Mouse (Mus musculus) embryo, embryonic 9.5 days (tissue): ENCODE data around the gene Actbl2.

ENCODE experiments used
- DNase-seq: peaks from one replicate; pipeline ENCODE4 v3.0.0-alpha.2; 2017; ENCODE audit errors: extremely low spot score

Gene Actbl2

GRCm38 (mm10) chr13:111254713-111255112, at the start of gene Actbl2:
TSS of gene Actbl2 (plus strand) at chr13:111255013.
- DNase-seq = no peak

GRCm38 (mm10) chr13:111210649-111211378, 44.0 kb upstream of the Actbl2 start:
- no peak for DNase-seq

DNA sequence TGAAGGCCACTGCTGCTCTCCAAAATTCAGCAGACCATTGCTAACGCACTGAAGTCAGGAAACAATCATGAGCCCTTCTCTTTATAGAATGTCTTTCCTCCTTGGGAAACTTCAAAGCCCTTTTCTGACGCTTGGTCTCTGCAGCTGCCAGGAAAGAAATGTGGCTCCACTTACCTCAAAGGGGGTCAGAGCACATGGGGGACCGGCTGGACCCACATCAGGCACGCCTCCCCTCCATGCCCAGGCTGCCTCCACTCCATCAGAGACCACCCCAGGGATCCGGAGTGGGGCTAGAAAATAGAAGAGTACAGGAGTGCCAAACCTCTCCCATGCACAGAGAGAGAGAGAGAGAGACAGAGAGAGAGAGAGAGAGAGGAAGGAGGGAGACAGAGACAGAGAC, 26.0 kb upstream of the Actbl2 start:
- no peak for DNase-seq

DNA sequence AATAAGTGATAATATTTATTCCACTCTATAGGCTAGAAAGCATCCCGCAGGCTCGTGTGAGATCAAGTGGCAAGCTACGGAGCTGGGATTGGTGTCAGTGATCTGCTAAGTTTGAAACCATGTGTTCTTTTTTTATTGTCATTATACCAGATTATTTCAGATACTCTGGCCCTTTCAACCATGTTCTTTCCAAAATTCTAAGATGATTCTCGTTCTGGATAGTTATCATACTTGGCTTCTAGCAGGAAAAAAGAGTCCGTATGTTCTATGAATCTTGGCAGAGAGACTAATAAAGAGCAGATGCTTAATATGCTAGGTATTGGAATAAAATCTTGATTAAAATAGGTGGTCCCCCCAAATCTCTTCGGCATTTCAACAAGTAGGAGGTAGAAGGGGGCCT, 25.3 kb upstream of the Actbl2 start:
- no peak for DNase-seq

GRCm38 (mm10) chr13:111232416-111232815, 22.4 kb upstream of the Actbl2 start:
- DNase-seq = no peak

- no peak for DNase-seq
These were observed 21.5 kb upstream of the Actbl2 start for GRCm38 (mm10) chr13:111233356-111233755.

DNA sequence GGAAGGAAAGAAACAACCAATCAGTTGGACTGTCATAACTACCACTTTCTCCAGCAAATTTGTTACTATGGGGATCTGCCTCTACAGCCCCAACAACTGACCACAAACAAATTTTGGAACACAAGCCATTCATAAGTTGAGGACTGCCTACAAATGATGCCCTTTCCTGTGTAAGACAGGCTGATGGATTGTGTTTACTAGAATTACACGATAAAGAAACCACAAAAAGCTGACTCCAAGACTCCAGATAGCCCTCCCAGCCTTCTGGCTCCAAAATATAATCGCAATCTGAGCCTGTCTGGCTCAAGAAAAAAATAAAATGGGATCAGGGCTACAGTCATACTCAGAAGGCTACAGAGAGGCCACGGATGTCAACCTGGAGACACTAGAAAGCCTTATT, 20.2 kb upstream of the Actbl2 start:
- DNase-seq = no peak

DNA sequence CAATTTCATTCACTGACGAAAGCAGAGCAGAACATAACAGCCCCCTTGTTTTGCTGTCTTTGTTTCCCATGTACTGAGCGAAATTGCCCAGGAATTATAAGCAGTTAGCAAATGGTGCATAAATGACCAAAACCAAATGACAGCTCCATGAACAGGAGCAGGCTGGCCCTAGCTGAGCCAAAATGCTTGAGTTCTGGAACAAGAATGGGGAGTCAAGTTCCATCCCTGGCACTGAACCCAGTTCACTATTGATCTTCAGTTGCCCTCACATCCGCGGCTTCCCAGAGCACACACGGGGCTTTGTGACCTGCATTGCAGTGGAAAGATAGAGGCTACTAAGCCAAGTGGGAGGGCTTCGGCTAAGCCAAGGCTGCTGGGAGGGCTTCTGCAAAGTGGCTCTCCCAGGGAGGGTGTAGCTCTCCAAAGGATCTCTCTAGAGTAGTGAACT, 19.1 kb upstream of the Actbl2 start:
- DNase-seq = no peak

DNA sequence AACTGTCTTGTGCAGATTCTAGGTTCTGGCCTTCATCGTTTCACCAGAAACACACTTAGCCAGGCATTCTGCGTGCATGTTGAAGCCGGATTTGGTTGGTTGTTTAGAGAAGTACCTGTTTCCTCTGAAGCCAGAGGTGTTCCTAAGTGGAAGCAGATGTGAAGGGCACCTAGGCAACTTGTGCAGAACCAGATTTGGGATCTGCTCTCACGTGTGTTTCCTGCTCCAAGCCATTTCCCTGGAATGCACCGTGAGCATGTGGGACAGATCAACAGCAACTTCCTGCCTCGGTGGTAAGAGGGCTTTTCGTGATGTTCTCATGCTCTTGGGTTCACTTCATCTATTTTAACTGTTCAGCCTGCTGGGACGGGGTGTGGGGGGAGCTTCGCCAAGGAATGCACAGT, 18.4 kb upstream of the Actbl2 start:
- DNase-seq = no peak

GRCm38 (mm10) chr13:111237296-111237695, 17.5 kb upstream of the Actbl2 start:
- DNase-seq = no peak

DNA sequence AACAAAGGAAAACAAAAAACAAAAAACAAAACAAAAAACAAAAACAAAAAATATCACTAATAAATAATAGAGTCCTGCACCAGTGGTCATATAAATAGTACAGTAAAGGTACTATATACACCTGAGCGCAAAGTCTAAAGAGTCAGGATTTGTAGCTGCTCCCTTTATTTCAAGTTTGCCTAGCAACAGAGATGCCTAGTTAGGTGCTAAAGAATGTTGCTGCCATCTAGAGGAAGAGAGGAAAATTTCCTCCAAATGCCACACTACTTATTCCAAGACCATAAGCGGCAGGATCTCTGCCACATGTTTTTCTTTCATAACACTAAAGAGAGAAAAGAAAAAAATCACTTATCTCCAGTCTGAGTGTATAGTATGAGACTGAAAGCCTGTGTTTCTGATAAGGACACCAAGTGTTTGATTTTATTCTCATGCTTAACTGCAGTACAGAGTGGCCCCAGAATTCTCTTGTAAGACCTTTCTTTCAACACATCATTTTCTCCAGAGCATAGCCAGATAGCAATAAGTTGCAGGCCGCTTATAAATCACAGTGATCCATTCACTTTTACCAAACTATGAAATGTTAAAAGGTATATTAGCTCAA, 16.8 kb upstream of the Actbl2 start:
- peak; percentile 44 for DNase-seq

DNA sequence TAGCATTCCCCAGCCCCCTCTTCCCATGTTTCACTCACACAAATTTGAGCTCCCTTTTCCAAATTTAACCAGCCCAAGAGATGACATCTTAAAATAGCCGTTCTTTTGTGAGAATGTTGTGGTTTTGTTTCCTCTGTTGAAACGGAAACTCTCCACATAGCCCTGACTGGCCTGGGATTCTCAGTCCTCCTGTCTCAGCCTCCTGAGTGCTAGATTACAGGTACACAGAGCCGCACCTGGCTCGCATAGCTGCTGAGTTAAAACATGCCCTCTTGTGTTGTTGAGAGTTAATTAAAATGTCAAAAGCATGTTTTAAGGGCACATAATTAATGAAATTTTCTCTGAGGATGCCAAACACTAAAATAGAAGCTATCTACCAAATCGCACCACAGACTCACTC, 3.7 kb upstream of the Actbl2 start:
- DNase-seq = no peak

DNA sequence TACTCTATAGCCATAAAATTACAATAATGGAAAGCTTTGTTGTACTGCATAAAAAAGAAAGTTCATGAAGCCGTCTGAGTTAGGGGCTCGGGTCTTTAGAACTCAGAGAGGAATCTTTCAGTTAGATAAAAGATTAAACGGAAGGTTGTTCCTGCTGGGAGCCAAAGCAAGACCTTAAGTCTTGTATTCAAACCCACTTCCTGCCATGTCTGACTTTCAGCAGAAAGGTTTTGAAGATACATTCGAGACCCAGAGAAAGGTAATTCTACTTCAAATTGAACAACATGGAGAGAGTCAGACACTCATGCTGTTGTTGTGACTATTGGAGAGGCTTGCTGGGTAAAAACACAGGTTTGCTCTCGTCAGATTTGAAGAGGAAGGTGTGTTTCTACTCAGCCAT, 3.0 kb upstream of the Actbl2 start:
- DNase-seq = no peak

- DNase-seq = no peak
These were observed 3.2 kb downstream of the Actbl2 start for GRCm38 (mm10) chr13:111258016-111258415.

DNA sequence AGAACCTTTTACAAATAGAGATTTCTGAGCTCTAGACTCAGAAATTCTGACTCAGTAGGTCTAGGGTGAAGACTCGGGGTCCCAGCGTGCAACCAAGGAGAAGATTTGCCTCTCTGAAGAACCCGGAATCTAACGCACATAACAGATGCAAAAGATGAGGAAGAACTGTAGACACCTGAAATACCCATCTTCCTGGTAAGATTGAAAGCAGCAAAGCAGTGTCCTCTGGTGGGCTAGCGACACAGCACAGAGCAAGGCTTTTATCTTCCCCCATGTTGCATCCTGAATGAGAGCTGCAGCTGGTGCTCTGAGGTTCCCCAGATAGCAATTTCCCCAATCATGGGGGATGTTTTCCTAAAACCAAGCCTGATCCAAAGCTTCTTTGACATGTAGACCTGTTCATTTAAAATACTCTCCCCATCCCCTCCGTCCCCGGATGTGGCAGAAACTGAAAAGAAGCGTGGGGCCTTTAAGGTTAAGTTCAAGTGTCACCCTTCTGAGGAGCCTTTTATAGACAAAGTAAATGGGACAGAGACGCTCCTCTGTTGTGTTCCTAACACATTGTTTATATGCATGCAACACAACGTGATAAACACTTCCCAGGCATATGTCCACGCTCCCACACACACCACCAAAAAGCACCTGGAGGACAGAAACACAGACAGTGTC, 3.7 kb downstream of the Actbl2 start:
- no peak for DNase-seq

DNA sequence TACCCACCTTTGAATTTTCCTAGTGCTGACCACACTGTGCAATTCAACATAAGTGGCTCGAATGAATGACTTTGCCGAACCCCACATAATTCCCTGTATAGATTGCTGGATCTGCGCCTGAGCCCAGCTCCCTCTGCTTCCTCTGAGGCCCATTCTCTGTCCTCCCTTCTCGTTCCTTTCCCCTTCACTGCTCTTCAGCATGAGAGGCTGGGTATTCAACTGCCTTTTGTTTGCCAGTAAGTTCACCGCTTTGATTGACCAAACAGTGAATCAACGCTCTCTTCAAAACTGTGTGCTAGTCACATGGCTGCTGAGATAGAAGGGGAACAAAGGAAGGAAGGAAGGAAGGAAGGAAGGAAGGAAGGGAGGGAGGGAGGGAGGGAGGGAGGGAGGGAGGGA, 4.3 kb downstream of the Actbl2 start:
- no peak for DNase-seq

DNA sequence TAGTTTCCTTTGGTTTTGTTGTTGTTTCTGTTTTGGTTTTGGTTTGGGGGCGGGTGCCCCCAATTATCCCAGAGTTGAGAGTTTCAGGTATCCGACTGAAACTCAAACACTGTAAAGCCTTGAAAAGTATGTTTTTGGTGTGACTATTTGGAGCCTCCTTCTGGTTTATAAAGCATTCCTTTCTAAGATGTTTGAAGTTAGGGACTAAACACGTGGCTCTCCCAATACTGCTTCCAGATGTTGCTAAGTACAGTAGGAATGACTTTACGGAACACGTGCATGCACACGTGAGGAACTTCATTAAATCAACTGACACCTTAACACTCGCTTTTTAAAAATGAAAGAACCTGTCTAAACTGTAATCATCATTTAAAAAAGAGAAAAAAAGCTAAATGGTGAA, 4.9 kb downstream of the Actbl2 start:
- no peak for DNase-seq

DNA sequence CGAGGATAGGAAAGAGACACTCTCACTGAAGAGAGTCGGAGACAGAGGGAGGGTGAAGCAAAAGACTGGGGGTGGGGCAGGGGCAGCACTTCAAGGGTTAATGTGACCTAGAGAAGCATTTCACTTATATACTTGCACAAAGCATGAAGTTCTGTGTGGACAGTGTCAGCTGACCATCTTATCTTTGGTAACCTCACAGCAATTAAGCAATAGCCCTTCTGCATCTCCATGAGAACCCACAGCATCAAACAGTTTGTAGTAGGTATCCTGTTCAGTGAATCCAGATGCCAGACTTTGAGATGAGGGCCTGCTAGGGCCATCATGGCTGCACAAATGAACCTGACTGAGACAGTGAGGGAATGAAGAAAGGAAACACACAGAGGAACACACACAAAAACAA, 8.4 kb downstream of the Actbl2 start:
- DNase-seq = no peak

DNA sequence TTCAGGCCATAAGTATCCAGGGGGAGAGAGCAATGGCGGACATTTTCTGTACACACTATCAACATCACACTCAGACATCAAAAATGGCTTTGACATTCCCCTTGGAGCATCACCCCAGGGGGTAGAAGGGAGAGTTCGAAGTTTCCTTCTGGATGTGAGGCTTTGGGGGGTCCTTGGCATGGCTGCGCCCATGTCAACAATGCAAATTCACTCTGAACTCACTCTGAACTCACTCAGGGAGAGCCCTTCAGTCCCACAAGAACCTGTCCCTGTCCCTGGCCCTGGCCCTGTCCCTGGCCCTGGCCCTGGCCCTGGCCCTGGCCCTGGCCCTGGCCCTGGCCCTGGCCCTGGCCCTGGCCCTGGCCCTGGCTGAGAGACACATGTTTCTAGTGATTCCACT, 8.9 kb downstream of the Actbl2 start:
- DNase-seq = no peak

DNA sequence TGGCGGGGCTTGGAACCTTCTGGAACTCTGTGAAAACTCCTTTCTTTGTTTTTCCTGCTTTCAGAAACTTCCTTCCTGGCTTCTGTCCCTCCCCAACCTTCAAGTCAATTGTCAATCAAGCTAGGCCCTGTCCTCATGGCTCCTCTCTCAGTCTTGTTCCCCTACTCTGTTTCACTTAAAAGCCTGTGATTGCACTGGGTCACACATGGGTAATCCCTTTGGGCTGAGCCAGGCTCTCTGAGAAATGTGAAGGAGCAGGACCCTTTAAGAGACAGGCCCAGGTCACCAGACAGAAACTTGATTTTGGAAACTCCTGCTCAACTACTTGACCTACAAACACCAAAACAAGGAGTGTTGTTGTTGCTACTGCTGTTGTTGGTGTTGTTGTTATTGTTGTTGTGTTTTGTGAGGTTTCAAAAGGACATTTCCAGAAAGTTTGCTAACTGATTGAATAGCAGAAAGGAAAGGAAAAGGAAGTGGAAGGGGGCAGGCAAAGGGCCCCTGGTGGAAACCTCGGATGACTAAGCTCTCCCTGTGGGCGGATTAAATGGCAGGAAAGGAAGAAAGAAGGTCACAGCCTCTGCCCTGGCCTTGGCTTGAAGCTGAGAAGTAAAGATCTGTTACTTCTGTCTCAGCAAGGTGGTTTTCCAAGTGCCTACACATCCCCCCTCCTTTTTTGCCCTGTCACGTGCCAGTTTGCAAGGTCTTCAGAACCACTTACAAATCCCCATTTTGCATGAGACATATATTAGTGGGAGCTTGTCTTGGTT, 10.6 kb downstream of the Actbl2 start:
- no peak for DNase-seq

DNA sequence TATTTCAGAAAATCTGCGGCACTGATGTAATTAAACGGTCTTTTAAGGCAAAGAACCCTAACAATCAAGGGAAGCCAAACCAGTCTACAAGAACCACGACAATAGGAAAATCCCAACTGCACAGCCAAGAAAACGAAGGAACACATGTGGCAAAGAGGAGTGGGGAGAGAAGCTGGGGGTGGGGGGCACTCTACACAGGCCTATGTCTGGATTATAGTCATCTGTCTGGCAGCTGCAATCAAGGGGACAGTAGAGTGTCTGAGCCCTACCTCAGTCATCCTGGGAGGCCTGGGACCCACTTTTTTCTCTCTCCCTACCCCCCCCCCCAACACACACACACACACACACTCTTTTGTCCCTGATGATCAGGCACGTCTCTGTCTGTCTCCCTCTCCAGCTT, 12.0 kb downstream of the Actbl2 start:
- no peak for DNase-seq

- DNase-seq = no peak
These were observed 14.2 kb downstream of the Actbl2 start for GRCm38 (mm10) chr13:111268992-111269391.
